Mouse (Mus musculus): ENCODE data around the gene Map7.

- no peak for TF ChIP-seq POLR2A (IDR thresholded peaks at IDR 0.05; ENCODE audit: insufficient read length, low read depth)
- TF ChIP-seq MAX (IDR thresholded peaks at IDR 0.05; ENCODE audit: low read depth): no peak
- TF ChIP-seq POLR2AphosphoS2 (IDR thresholded peaks at IDR 0.05; ENCODE audit: insufficient read length, low read depth): no peak
- no peak for TF ChIP-seq USF1 (IDR thresholded peaks at IDR 0.05; ENCODE audit: low read depth)
- TF ChIP-seq TCF12 (IDR thresholded peaks at IDR 0.05; ENCODE audit: insufficient read depth, poor library complexity, severe bottlenecking): no peak
- TF ChIP-seq CEBPB (IDR thresholded peaks at IDR 0.05; ENCODE audit: insufficient read depth, poor library complexity, severe bottlenecking): no peak
- TF ChIP-seq E2F4 (IDR thresholded peaks at IDR 0.05; ENCODE audit: insufficient read depth): no peak
- no peak for TF ChIP-seq SRF (IDR thresholded peaks at IDR 0.05; ENCODE audit: control insufficient read depth, insufficient read length, low read depth)
Observed at GRCm38 (mm10) chr10:20314797-20315196, 166.5 kb downstream of the Map7 start.
